Mouse (Mus musculus): ENCODE results near the gene Fsip1. TPM values are rescaled to one million over a fixed set of nuclear protein-coding genes. Genes with fewer than 3 reads are reported as not detected.

Fsip1 gene
- polyA plus RNA-seq, 1 experiment from 2014 or later = 2.8 TPM

DNA sequence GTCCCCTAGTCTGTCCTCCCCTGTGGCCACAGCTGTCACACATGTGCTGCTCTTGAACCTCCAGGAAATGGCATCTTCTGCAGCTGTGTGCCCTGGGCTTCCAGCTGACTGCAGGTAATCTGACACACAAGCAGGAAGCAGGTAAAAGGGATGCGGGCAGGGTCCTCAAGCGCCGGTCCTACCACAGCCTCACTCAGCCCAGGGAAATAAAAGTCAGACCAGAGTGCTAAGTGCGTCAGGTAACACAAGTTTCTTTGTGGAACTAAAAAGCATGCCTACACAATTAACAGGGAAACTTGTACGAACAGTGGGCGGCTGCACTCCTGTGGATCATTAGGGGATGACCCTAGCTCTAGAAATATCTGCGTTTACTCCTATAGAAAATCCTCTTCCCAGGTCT, 20.6 kb downstream of the Fsip1 start:
- H3K4me2 ChIP-seq = no peak overlapping the region
- H3K36me3 ChIP-seq (ENCODE audit: control insufficient read depth, insufficient read depth, low read length) = no peaks in the 10 kb centered on the region
- WGBS = 79% methylated on average over 7 of the region's 7 CpGs
- H3K4me3 ChIP-seq (ENCODE audit: low read depth, low read length) = no peak overlapping the region
- H3K4me1 ChIP-seq (ENCODE audit: control insufficient read depth, insufficient read depth, low read length) = no peaks in the 10 kb centered on the region
- ATAC-seq (ENCODE audit: low FRiP score) (no peak), DNase-seq (ENCODE audit: low spot score, missing footprints) (peak; percentile 51)
- no peak overlapping the region for H3K27ac ChIP-seq (ENCODE audit: low read depth, low read length)
- no peaks in the 10 kb centered on the region for H3K9me3 ChIP-seq (ENCODE audit: control insufficient read depth, low read length)
- no peak overlapping the region for H3K9ac ChIP-seq (ENCODE audit: low read length)
- H3K27me3 ChIP-seq (ENCODE audit: control insufficient read depth, insufficient read depth, low read length) = no peaks in the 10 kb centered on the region

DNA sequence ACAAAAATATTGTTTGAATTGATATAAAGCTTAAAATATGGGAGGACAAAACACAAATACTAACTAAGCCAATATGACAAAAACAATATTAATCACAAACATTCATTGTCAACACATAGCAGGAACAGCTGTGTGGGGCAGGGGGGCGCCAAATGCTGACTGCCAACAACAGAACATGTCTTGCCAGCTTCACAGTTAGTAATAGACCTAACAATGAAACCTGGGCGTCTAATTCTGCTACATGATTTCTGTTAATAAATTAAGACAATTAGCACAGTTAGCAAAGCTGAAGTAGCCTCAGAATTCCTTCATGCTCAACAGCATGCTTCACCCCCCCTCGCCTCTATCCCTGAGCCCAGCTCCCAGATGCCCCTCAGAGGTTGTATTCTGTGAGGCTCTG, 21.2 kb downstream of the Fsip1 start:
- Histone ChIP-seq H3K4me3 (ENCODE audit: low read depth, low read length) (no peak overlapping the region), H3K27me3 (ENCODE audit: control insufficient read depth, insufficient read depth, low read length) (no peaks in the 10 kb centered on the region), H3K9ac (ENCODE audit: low read length) (no peak overlapping the region), H3K4me1 (ENCODE audit: control insufficient read depth, insufficient read depth, low read length) (no peaks in the 10 kb centered on the region), H3K36me3 (ENCODE audit: control insufficient read depth, insufficient read depth, low read length) (no peaks in the 10 kb centered on the region), H3K9me3 (ENCODE audit: control insufficient read depth, low read length) (no peaks in the 10 kb centered on the region), H3K4me2 (no peak overlapping the region), H3K27ac (ENCODE audit: low read depth, low read length) (no peak overlapping the region)
- no peak for ATAC-seq (ENCODE audit: low FRiP score)
- 89% methylated on average over 3 of the region's 3 CpGs for WGBS
- DNase-seq (ENCODE audit: low spot score, missing footprints) = no peak

DNA sequence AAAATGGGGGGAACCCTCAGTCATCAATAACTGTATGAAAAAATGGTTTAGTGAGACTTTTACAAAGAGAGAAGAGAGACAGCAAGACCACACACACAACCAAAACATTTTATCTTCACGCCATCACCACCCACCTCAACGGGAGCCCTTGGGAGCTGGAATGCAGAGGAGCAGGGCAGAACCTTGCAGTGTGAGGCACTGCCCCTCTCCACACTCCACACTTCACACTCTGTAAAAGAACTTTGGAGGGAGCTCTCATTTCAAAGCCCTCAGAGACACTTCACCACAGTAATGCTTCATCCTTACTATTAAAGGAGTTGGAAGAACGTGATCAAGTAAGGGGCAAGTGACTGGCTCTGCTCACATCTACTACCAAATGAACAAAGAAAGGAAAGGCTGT, 26.2 kb downstream of the Fsip1 start:
- Histone ChIP-seq H3K4me3 (ENCODE audit: low read depth, low read length) (no peak overlapping the region), H3K4me2 (no peak overlapping the region), H3K36me3 (ENCODE audit: control insufficient read depth, insufficient read depth, low read length) (no peaks in the 10 kb centered on the region), H3K27ac (ENCODE audit: low read depth, low read length) (no peak overlapping the region), H3K4me1 (ENCODE audit: control insufficient read depth, insufficient read depth, low read length) (no peaks in the 10 kb centered on the region), H3K9ac (ENCODE audit: low read length) (no peak overlapping the region), H3K27me3 (ENCODE audit: control insufficient read depth, insufficient read depth, low read length) (no peaks in the 10 kb centered on the region), H3K9me3 (ENCODE audit: control insufficient read depth, low read length) (no peaks in the 10 kb centered on the region)
- ATAC-seq (ENCODE audit: low FRiP score) (no peak), DNase-seq (ENCODE audit: low spot score, missing footprints) (no peak)
- WGBS = 67% methylated on average over 3 of the region's 3 CpGs

DNA sequence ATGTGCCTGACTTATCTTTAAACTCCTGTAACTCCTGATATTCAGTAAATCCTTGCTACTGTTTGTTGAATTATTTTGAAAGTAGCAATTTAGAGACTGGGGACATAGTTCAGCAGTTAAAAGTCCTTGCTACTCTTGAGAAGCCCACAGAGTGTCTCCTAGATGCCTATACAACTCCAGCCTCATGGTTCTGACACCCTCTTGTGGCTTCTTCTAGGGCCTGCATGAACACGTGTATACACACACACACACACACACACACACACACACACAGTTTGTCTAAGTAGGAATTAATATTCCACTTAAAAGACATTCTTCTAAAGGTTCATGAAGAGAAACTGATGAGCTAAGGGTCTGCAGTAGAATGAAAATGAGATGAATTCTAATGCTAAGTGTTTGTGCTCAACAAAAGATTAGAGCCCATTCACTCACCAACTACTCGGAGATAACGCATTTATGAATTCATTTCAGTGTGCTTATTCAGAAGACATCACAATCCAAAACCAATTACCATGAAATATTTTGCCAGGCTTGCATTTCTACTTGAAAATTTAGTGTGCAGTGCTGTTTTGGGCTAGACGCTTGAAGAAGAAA, 28.2 kb downstream of the Fsip1 start:
- no peaks in the 10 kb centered on the region for H3K4me1 ChIP-seq (ENCODE audit: control insufficient read depth, insufficient read depth, low read length)
- no peak overlapping the region for H3K9ac ChIP-seq (ENCODE audit: low read length)
- no peaks in the 10 kb centered on the region for H3K36me3 ChIP-seq (ENCODE audit: control insufficient read depth, insufficient read depth, low read length)
- no peaks in the 10 kb centered on the region for H3K9me3 ChIP-seq (ENCODE audit: control insufficient read depth, low read length)
- no peaks in the 10 kb centered on the region for H3K27me3 ChIP-seq (ENCODE audit: control insufficient read depth, insufficient read depth, low read length)
- H3K4me2 ChIP-seq = no peak overlapping the region
- WGBS = 73% methylated on average over 4 of the region's 4 CpGs
- H3K4me3 ChIP-seq (ENCODE audit: low read depth, low read length) = no peak overlapping the region
- H3K27ac ChIP-seq (ENCODE audit: low read depth, low read length) = no peak overlapping the region
- DNase-seq (ENCODE audit: low spot score, missing footprints) (no peak), ATAC-seq (ENCODE audit: low FRiP score) (no peak)

DNA sequence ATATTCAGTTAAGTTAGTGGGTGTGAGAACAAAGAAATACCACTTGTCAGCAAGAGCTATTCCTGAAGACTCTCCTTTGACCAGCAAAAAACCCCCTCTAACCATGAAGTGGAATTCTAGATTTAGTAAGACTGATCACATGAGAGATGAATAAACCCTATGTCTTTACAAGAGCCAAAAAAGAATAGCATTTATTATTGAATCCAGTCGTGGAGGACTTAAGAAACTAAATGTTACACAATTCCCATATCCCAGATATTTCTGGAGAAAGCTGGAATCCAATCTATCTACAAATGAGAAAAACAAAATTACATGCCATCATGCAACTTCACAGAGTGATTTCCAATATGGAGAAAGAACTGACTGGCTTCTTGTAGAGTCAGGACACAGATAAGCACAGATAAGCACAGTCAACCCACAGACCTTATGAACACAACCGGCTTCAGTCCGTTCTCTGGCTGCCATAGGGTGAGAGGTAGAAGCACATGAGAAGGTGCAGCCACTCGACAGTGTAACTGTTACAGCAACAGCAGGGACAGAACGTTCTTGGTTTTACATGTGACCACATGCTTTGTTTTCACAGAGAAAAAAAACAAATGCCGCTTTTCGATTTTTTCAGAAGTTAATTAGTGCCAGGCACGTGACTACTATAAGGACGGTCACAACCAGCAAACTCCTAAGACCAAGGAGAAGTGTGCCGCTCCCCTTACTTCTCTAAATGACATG, 31.3 kb downstream of the Fsip1 start:
- 85% methylated on average over 10 of the region's 10 CpGs for WGBS
- no peak overlapping the region for H3K4me2 ChIP-seq

DNA sequence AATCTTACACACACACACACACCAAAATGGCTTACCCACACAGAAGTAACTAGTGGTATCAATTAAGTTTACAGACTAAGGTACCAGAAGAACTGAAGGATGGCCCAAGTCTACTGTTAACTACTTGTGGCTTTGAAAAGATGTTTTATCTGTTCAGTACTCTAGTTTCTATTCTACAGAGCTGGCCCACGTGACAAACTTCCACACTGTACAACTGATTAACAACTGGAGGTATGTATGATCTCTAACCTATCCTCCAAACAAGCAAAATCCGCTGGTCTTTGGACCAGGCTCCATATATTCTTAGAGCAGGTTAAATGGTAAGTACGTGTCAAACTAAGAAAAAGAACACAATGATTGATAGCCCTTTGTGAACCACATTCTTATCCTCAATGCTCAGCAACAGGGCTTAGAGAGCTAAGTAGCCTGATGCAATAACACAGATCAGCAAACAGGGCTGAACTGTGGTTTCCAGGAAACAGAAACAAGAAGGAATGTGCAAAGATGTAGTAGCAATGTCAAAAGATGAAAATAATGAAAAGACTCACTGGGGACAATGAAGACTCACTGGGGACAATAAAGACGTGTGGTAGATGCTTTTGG, 38.7 kb downstream of the Fsip1 start:
- ATAC-seq (ENCODE audit: low FRiP score) (peak; percentile 86), DNase-seq (ENCODE audit: low spot score, missing footprints) (peak; percentile 93)
- Histone ChIP-seq H3K4me2 (no peak overlapping the region), H3K9me3 (ENCODE audit: control insufficient read depth, low read length) (no peaks in the 10 kb centered on the region; the same call in 1 of the 2 replicates), H3K9ac (ENCODE audit: low read length) (no peak overlapping the region), H3K4me3 (ENCODE audit: low read depth, low read length) (no peak overlapping the region), H3K27ac (ENCODE audit: low read depth, low read length) (no peak overlapping the region), H3K36me3 (ENCODE audit: control insufficient read depth, insufficient read depth, low read length) (no peaks in the 10 kb centered on the region), H3K4me1 (ENCODE audit: control insufficient read depth, insufficient read depth, low read length) (peaks cover 7% of the 10 kb centered on the region), H3K27me3 (ENCODE audit: control insufficient read depth, insufficient read depth, low read length) (peaks cover 3% of the 10 kb centered on the region; the same call in 1 of the 2 replicates)
- WGBS = 17% methylated on average over 4 of the region's 4 CpGs

More for the DNA sequence above, 31.3 kb downstream of the Fsip1 start:
- no peak for ATAC-seq (ENCODE audit: low FRiP score)
- Histone ChIP-seq H3K4me3 (ENCODE audit: low read depth, low read length) (no peak overlapping the region), H3K27me3 (ENCODE audit: control insufficient read depth, insufficient read depth, low read length) (no peaks in the 10 kb centered on the region), H3K27ac (ENCODE audit: low read depth, low read length) (no peak overlapping the region), H3K9ac (ENCODE audit: low read length) (no peak overlapping the region), H3K36me3 (ENCODE audit: control insufficient read depth, insufficient read depth, low read length) (no peaks in the 10 kb centered on the region), H3K9me3 (ENCODE audit: control insufficient read depth, low read length) (no peaks in the 10 kb centered on the region), H3K4me1 (ENCODE audit: control insufficient read depth, insufficient read depth, low read length) (no peaks in the 10 kb centered on the region)
- DNase-seq (ENCODE audit: low spot score, missing footprints) = no peak

DNA sequence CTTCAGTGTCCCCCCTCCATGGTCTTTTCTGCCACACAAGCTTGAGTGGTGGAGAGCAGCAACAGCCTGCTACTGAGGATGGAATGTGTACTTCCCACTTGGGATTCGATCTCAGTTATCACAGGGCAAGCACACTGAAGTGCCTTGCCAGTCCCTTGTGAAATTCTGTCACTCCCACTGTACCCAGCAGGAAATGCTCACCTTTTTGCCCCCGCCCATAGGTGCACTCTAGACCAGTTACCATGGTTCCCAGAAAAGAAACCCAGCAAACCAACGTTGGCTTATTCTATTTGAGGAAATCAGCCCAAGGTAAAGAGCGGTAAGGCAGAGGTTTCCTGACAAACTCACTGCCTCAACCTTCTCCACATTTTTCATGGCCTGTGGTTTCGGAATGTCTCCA, 47.1 kb downstream of the Fsip1 start:
- peaks cover 10% of the 10 kb centered on the region; the same call in 1 of the 2 replicates for H3K4me1 ChIP-seq (ENCODE audit: control insufficient read depth, insufficient read depth, low read length)
- no peaks in the 10 kb centered on the region for H3K9me3 ChIP-seq (ENCODE audit: control insufficient read depth, low read length)
- no peak for ATAC-seq (ENCODE audit: low FRiP score)
- no peak overlapping the region for H3K9ac ChIP-seq (ENCODE audit: low read length)
- WGBS = 85% methylated on average over 5 of the region's 5 CpGs
- H3K27ac ChIP-seq (ENCODE audit: low read depth, low read length) = no peak overlapping the region
- peak; percentile 79 for DNase-seq (ENCODE audit: low spot score, missing footprints)
- no peak overlapping the region for H3K4me3 ChIP-seq (ENCODE audit: low read depth, low read length)
- H3K4me2 ChIP-seq = no peak overlapping the region
- peaks cover 5% of the 10 kb centered on the region for H3K27me3 ChIP-seq (ENCODE audit: control insufficient read depth, insufficient read depth, low read length)
- no peaks in the 10 kb centered on the region for H3K36me3 ChIP-seq (ENCODE audit: control insufficient read depth, insufficient read depth, low read length)

DNA sequence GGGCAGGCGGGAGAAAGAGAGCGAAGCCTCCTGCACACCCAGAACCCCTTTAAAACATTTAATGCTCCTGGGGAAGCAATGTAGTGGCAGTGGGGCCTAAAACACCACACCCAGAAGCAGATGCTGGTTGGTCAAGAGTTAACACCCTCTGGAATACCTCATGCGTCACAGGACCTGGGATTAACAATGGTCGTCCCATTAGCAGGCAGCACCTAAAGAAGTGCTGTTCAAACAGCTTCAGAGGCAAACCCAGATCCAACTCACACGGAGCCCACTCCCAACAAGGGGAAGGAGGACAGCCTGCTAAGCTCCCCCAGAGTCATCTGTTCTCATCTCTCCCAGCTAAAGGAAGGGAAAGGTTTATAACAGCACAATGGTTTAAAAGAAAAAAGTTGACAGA, 48.1 kb downstream of the Fsip1 start:
- ATAC-seq (ENCODE audit: low FRiP score) = no peak
- Histone ChIP-seq H3K36me3 (ENCODE audit: control insufficient read depth, insufficient read depth, low read length) (no peaks in the 10 kb centered on the region), H3K9me3 (ENCODE audit: control insufficient read depth, low read length) (no peaks in the 10 kb centered on the region), H3K4me3 (ENCODE audit: low read depth, low read length) (no peak overlapping the region), H3K4me2 (no peak overlapping the region), H3K9ac (ENCODE audit: low read length) (no peak overlapping the region), H3K27ac (ENCODE audit: low read depth, low read length) (no peak overlapping the region), H3K27me3 (ENCODE audit: control insufficient read depth, insufficient read depth, low read length) (peaks cover 2% of the 10 kb centered on the region), H3K4me1 (ENCODE audit: control insufficient read depth, insufficient read depth, low read length) (peaks cover 21% of the 10 kb centered on the region)
- WGBS = 29% methylated on average over 5 of the region's 5 CpGs
- DNase-seq (ENCODE audit: low spot score, missing footprints) = no peak

DNA sequence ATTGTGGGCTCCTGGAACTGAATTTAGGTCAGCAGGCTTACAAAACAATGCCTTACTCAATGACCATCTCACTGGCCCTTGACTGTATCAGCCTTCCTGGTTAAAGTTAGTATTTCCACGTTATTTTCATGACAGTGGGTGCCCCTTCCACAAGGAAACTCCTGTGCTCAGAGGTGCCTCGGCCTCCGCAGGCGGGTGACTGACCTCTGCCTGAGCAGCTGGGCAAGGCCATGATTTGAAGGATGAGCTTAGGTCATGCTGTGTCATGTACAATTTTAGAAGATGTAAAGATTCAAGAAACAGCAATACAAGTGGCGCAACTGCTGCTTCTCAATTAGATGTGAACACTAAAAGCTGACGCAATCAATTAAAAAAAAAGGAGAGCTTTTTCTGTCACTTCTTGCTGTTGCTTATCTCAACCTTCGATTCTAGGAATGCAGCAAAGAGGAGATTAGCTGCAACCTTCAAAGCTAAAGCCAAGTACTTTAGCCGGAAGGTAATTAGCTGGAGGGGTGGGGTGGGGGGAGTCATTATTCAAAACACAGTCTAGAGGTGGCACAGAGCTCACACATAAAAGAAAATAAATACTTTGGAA, 50.7 kb downstream of the Fsip1 start:
- no peak overlapping the region for H3K4me2 ChIP-seq
- H3K4me3 ChIP-seq (ENCODE audit: low read depth, low read length) = no peak overlapping the region
- peaks cover 31% of the 10 kb centered on the region for H3K4me1 ChIP-seq (ENCODE audit: control insufficient read depth, insufficient read depth, low read length)
- DNase-seq (ENCODE audit: low spot score, missing footprints) = no peak
- H3K9ac ChIP-seq (ENCODE audit: low read length) = no peak overlapping the region
- 23% methylated on average over 8 of the region's 8 CpGs for WGBS
- ATAC-seq (ENCODE audit: low FRiP score) = no peak
- H3K27ac ChIP-seq (ENCODE audit: low read depth, low read length) = no peak overlapping the region
- H3K27me3 ChIP-seq (ENCODE audit: control insufficient read depth, insufficient read depth, low read length) = peaks cover 2% of the 10 kb centered on the region; the same call in 1 of the 2 replicates
- H3K36me3 ChIP-seq (ENCODE audit: control insufficient read depth, insufficient read depth, low read length) = no peaks in the 10 kb centered on the region
- H3K9me3 ChIP-seq (ENCODE audit: control insufficient read depth, low read length) = no peaks in the 10 kb centered on the region

All from midbrain, embryonic 11.5 days (tissue).